12 mouse cellular contexts compared by ENCODE assay signal in genomic region chr3:137762213-137762884, GRCm38 (mm10).
A peak's percentile ranks its signal among the peaks of the same experiment; 100 is the strongest.
DNase-seq lines count a peak whose midpoint lies in the region; ATAC-seq and TF ChIP-seq lines count a peak whose summit lies in the region.
"Had no signal": no experiment of that assay in that cellular context is flagged by ENCODE, and none has a peak within 500 bp of the region (broad histone marks: within the 10 kb centered on the region; RNA-seq: fewer than 3 reads in every experiment).

No protein-coding gene starts in this region.

- ATAC-seq in forebrain, embryonic 14.5 days = no peak
- peak; percentile 70 for ATAC-seq in liver, embryonic 16.5 days (ENCODE audit: low read depth)
- no peak for ATAC-seq in liver, embryonic 11.5 days (replicated peaks; ENCODE audit: low FRiP score)
- peak; percentile 70; the same call in 1 of the 2 replicates for ATAC-seq in neural tube, embryonic 14.5 days (ENCODE audit: low read depth)

- 63% methylated on average over 14 of the region's 14 CpGs for WGBS in forebrain, embryonic 14.5 days
- 79% methylated on average over 14 of the region's 14 CpGs for WGBS in forebrain, embryonic 10.5 days
- 36% methylated on average over 14 of the region's 14 CpGs for WGBS in liver, embryonic 16.5 days (ENCODE audit: insufficient replicate concordance)
- 57% methylated on average over 14 of the region's 14 CpGs for WGBS in liver, embryonic 11.5 days
- WGBS in neural tube, embryonic 14.5 days = 71% methylated on average over 14 of the region's 14 CpGs

- no peaks in the 10 kb centered on the region for H3K9me3 ChIP-seq in forebrain, embryonic 14.5 days (replicated peaks; ENCODE audit: control insufficient read depth, low read length)
- H3K9me3 ChIP-seq in forebrain, embryonic 10.5 days = no peaks in the 10 kb centered on the region
- H3K9me3 ChIP-seq in liver, embryonic 16.5 days (replicated peaks; ENCODE audit: control insufficient read depth, low read length) = no peaks in the 10 kb centered on the region
- H3K9me3 ChIP-seq in liver, embryonic 11.5 days (ENCODE audit: control insufficient read depth, low read length) = no peaks in the 10 kb centered on the region
- H3K9me3 ChIP-seq in neural tube, embryonic 14.5 days (ENCODE audit: control insufficient read depth, low read length) = no peaks in the 10 kb centered on the region

- no peak for TF ChIP-seq POLR2A in cortical plate, adult 2 months (IDR thresholded peaks at IDR 0.05; ENCODE audit: extremely low read depth, insufficient read depth, low read length)

- no peak overlapping the region for H3K27ac ChIP-seq in forebrain, embryonic 14.5 days (ENCODE audit: low read depth, low read length)
- H3K27ac ChIP-seq in forebrain, embryonic 10.5 days = no peak overlapping the region
- no peak overlapping the region for H3K27ac ChIP-seq in liver, embryonic 16.5 days (ENCODE audit: low read length)
- no peak overlapping the region for H3K27ac ChIP-seq in liver, embryonic 11.5 days (ENCODE audit: low read depth, low read length)
- H3K27ac ChIP-seq in cortical plate, adult 2 months (ENCODE audit: insufficient read depth, low read length) = 0 out of 2 replicates have a peak overlapping the region, but pooled peaks have one; percentile 15
- H3K27ac ChIP-seq in neural tube, embryonic 14.5 days (ENCODE audit: low read depth, low read length) = no peak overlapping the region

- H3K27me3 ChIP-seq in forebrain, embryonic 14.5 days (replicated peaks; ENCODE audit: control insufficient read depth, insufficient read depth, low read length) = no peaks in the 10 kb centered on the region
- no peaks in the 10 kb centered on the region for H3K27me3 ChIP-seq in forebrain, embryonic 10.5 days (ENCODE audit: poor library complexity, severe bottlenecking)
- H3K27me3 ChIP-seq in liver, embryonic 16.5 days (ENCODE audit: control insufficient read depth, insufficient read depth, low read depth, low read length) = no peaks in the 10 kb centered on the region
- 0 out of 2 replicates have a peak, but pooled peaks cover 2% of the 10 kb centered on the region for H3K27me3 ChIP-seq in liver, embryonic 11.5 days (replicated peaks; ENCODE audit: control insufficient read depth, insufficient read depth, low read length)
- H3K27me3 ChIP-seq in neural tube, embryonic 14.5 days (ENCODE audit: control insufficient read depth, insufficient read depth, low read length) = no peaks in the 10 kb centered on the region

- no peak overlapping the region for H3K4me2 ChIP-seq in forebrain, embryonic 14.5 days (ENCODE audit: low read length)
- no peak overlapping the region for H3K4me2 ChIP-seq in liver, embryonic 16.5 days (ENCODE audit: low read depth, low read length)
- no peak overlapping the region for H3K4me2 ChIP-seq in liver, embryonic 11.5 days
- H3K4me2 ChIP-seq in neural tube, embryonic 14.5 days (ENCODE audit: low read depth, low read length) = no peak overlapping the region

- H3K4me1 ChIP-seq in forebrain, embryonic 14.5 days (ENCODE audit: control insufficient read depth, insufficient read depth, low read length) = no peaks in the 10 kb centered on the region
- no peaks in the 10 kb centered on the region for H3K4me1 ChIP-seq in forebrain, embryonic 10.5 days
- no peaks in the 10 kb centered on the region for H3K4me1 ChIP-seq in liver, embryonic 16.5 days (ENCODE audit: control insufficient read depth, low read depth, low read length)
- H3K4me1 ChIP-seq in liver, embryonic 11.5 days (replicated peaks; ENCODE audit: control insufficient read depth, insufficient read depth, low read length) = no peaks in the 10 kb centered on the region
- 0 out of 2 replicates have a peak, but pooled peaks cover 2% of the 10 kb centered on the region for H3K4me1 ChIP-seq in cortical plate, adult 2 months (ENCODE audit: control insufficient read depth, insufficient read depth, low read length)
- no peaks in the 10 kb centered on the region for H3K4me1 ChIP-seq in neural tube, embryonic 14.5 days (ENCODE audit: control insufficient read depth, insufficient read depth, low read length)

- no peak overlapping the region for H3K4me3 ChIP-seq in forebrain, embryonic 14.5 days (ENCODE audit: low read depth, low read length)
- H3K4me3 ChIP-seq in forebrain, embryonic 10.5 days = no peak overlapping the region
- H3K4me3 ChIP-seq in liver, embryonic 16.5 days (ENCODE audit: low read depth, low read length) = no peak overlapping the region
- no peak overlapping the region for H3K4me3 ChIP-seq in liver, embryonic 11.5 days (ENCODE audit: low read depth, low read length)
- H3K4me3 ChIP-seq in cortical plate, adult 2 months (ENCODE audit: insufficient read depth, low read length) = 0 out of 2 replicates have a peak overlapping the region, but pooled peaks have one; percentile 13
- no peak overlapping the region for H3K4me3 ChIP-seq in neural tube, embryonic 14.5 days (ENCODE audit: low read depth, low read length)

- DNase-seq in forebrain, embryonic 14.5 days (ENCODE audit: low spot score) = peak; percentile 26
- no peak for DNase-seq in forebrain, embryonic 10.5 days (ENCODE audit: extremely low spot score, low spot score)
- DNase-seq in liver, embryonic 11.5 days (ENCODE audit: low spot score) = no peak
- no peak for DNase-seq in adrenal gland, postnatal 10 days
- no peak for DNase-seq in kidney, adult 9 months
- DNase-seq: cerebellum, adult 8-10 months; gastrocnemius, postnatal 25 days; kidney, adult 8-10 months; lung, adult 18-20 months had no signal

- TF ChIP-seq CTCF in cortical plate, adult 2 months (IDR thresholded peaks at IDR 0.05; ENCODE audit: extremely low read depth, insufficient read depth, low read length) = no peak

- H3K36me3 ChIP-seq in forebrain, embryonic 14.5 days (ENCODE audit: control insufficient read depth, insufficient read depth, low read length) = no peaks in the 10 kb centered on the region
- H3K36me3 ChIP-seq in forebrain, embryonic 10.5 days (replicated peaks) = no peaks in the 10 kb centered on the region
- H3K36me3 ChIP-seq in liver, embryonic 16.5 days (ENCODE audit: control insufficient read depth, insufficient read depth) = no peaks in the 10 kb centered on the region
- H3K36me3 ChIP-seq in liver, embryonic 11.5 days (ENCODE audit: control insufficient read depth, insufficient read depth, low read length) = no peaks in the 10 kb centered on the region
- H3K36me3 ChIP-seq in neural tube, embryonic 14.5 days (ENCODE audit: control insufficient read depth, insufficient read depth, low read length) = no peaks in the 10 kb centered on the region

- H3K9ac ChIP-seq in forebrain, embryonic 14.5 days (ENCODE audit: low read length) = no peak overlapping the region
- no peak overlapping the region for H3K9ac ChIP-seq in liver, embryonic 16.5 days (ENCODE audit: low read depth, low read length)
- H3K9ac ChIP-seq in liver, embryonic 11.5 days (ENCODE audit: low read depth, low read length) = no peak overlapping the region
- H3K9ac ChIP-seq in neural tube, embryonic 14.5 days (replicated peaks; ENCODE audit: low read depth, low read length) = no peak overlapping the region

Comparison
In these comparisons a context has a peak if more than half of its experiments do, and no peak if none do; other contexts are left out.
1. ATAC-seq: peak in liver, embryonic 16.5 days (single experiment) and neural tube, embryonic 14.5 days (single experiment); none in forebrain, embryonic 14.5 days (single experiment) and liver, embryonic 11.5 days (single experiment).